Comparison of ENCODE assay signal across 8 mouse cellular contexts in the genomic region with DNA sequence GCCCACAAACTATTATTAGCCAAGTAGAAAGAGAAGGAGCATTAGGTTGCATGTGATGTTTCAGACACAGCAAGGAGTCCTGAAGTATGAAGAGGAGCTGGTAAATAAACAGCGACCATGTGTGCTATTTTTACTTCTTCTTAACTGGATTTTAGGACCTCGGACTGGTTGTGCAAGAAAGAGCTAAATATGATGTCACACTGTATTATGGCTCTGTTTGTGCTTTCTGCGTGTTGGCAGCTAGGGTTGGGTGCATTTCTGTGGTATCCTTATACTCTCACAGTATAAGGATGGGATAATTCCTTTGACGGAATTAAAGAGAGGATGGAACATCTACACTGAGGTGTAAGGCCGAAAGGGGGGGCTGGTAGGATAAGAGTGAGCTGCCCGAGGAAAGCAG. TPM values are rescaled to one million over a fixed set of nuclear protein-coding genes. Genes with fewer than 3 reads are reported as not detected.
DNase-seq lines count a peak whose midpoint lies in the region; ATAC-seq and TF ChIP-seq lines count a peak whose summit lies in the region.
"Had no signal": no experiment of that assay in that cellular context is flagged by ENCODE, and none has a peak within 500 bp of the region (broad histone marks: within the 10 kb centered on the region; RNA-seq: fewer than 3 reads in every experiment).

No protein-coding gene starts in this region.

- no peak for DNase-seq in kidney, postnatal 0 days (ENCODE audit: low spot score)
- DNase-seq in kidney, adult 8-10 months: no peak
- no peak for DNase-seq in frontal cortex, postnatal 10 days (ENCODE audit: low spot score in 2 of 2)
- no peak for DNase-seq in frontal cortex, postnatal 14 days (ENCODE audit: low spot score in 2 of 2)

- peaks cover 52% of the 10 kb centered on the region for H3K36me3 ChIP-seq in kidney, postnatal 0 days (ENCODE audit: insufficient read depth, low read length)
- peaks cover 63% of the 10 kb centered on the region for H3K36me3 ChIP-seq in forebrain, embryonic 13.5 days (ENCODE audit: poor library complexity, severe bottlenecking)
- H3K36me3 ChIP-seq in limb, embryonic 13.5 days: peaks cover 68% of the 10 kb centered on the region
- H3K36me3 ChIP-seq in neural tube, embryonic 15.5 days: peaks cover 55% of the 10 kb centered on the region

- H3K9ac ChIP-seq in kidney, postnatal 0 days (ENCODE audit: low read depth, low read length): peak overlapping the region; percentile 40; the same call in 1 of the 2 replicates
- H3K9ac ChIP-seq in forebrain, embryonic 13.5 days: peak overlapping the region; percentile 27; the same call in 1 of the 2 replicates
- peak overlapping the region; percentile 61 for H3K9ac ChIP-seq in limb, embryonic 13.5 days
- 0 out of 2 replicates have a peak overlapping the region, but pooled peaks have one; percentile 5 for H3K9ac ChIP-seq in neural tube, embryonic 15.5 days (replicated peaks)

- H3K27me3 ChIP-seq in kidney, postnatal 0 days (ENCODE audit: insufficient read depth, low read length): no peaks in the 10 kb centered on the region
- no peaks in the 10 kb centered on the region for H3K27me3 ChIP-seq in forebrain, embryonic 13.5 days
- no peaks in the 10 kb centered on the region for H3K27me3 ChIP-seq in limb, embryonic 13.5 days
- H3K27me3 ChIP-seq in neural tube, embryonic 15.5 days (replicated peaks): no peaks in the 10 kb centered on the region
- H3K27me3 ChIP-seq: Patski had no signal

- WGBS in kidney, postnatal 0 days: 74% methylated on average over 6 of the region's 6 CpGs
- 82% methylated on average over 6 of the region's 6 CpGs for WGBS in forebrain, embryonic 13.5 days
- 83% methylated on average over 6 of the region's 6 CpGs for WGBS in limb, embryonic 13.5 days
- WGBS in neural tube, embryonic 15.5 days: 86% methylated on average over 6 of the region's 6 CpGs

- no peaks in the 10 kb centered on the region for H3K9me3 ChIP-seq in kidney, postnatal 0 days (replicated peaks; ENCODE audit: low read length)
- H3K9me3 ChIP-seq in forebrain, embryonic 13.5 days (replicated peaks): no peaks in the 10 kb centered on the region
- no peaks in the 10 kb centered on the region for H3K9me3 ChIP-seq in limb, embryonic 13.5 days
- no peaks in the 10 kb centered on the region for H3K9me3 ChIP-seq in neural tube, embryonic 15.5 days (replicated peaks)

- peak overlapping the region; percentile 18; the same call in 1 of the 2 replicates for H3K4me3 ChIP-seq in kidney, postnatal 0 days (replicated peaks; ENCODE audit: low read depth, low read length)
- peak overlapping the region; percentile 21 for H3K4me3 ChIP-seq in forebrain, embryonic 13.5 days
- peak overlapping the region; percentile 97 for H3K4me3 ChIP-seq in limb, embryonic 13.5 days
- peak overlapping the region; percentile 3; the same call in 1 of the 2 replicates for H3K4me3 ChIP-seq in neural tube, embryonic 15.5 days (replicated peaks)

- ATAC-seq in kidney, postnatal 0 days (replicated peaks; ENCODE audit: low FRiP score, low read depth): no peak
- ATAC-seq in forebrain, embryonic 13.5 days: no peak
- ATAC-seq in limb, embryonic 13.5 days (ENCODE audit: low FRiP score, low read depth): no peak
- ATAC-seq in neural tube, embryonic 15.5 days (ENCODE audit: low FRiP score): no peak
- ATAC-seq: Patski had no signal

- peak overlapping the region; percentile 80 for H3K4me2 ChIP-seq in kidney, postnatal 0 days (ENCODE audit: low read length)
- H3K4me2 ChIP-seq in forebrain, embryonic 13.5 days: peak overlapping the region; percentile 44
- H3K4me2 ChIP-seq in limb, embryonic 13.5 days (replicated peaks): peak overlapping the region; percentile 73
- peak overlapping the region; percentile 39 for H3K4me2 ChIP-seq in neural tube, embryonic 15.5 days

- 0 out of 2 replicates have a peak overlapping the region, but pooled peaks have one; percentile 44 for H3K27ac ChIP-seq in kidney, postnatal 0 days
- peak overlapping the region; percentile 11; the same call in 1 of the 2 replicates for H3K27ac ChIP-seq in forebrain, embryonic 13.5 days
- H3K27ac ChIP-seq in limb, embryonic 13.5 days: no peak overlapping the region; the same call in 1 of the 2 replicates
- peak overlapping the region; percentile 25; the same call in 1 of the 2 replicates for H3K27ac ChIP-seq in neural tube, embryonic 15.5 days (replicated peaks)

- H3K4me1 ChIP-seq in kidney, postnatal 0 days (replicated peaks; ENCODE audit: insufficient read depth, low read length): peaks cover 9% of the 10 kb centered on the region; the same call in 1 of the 2 replicates
- peaks cover 35% of the 10 kb centered on the region for H3K4me1 ChIP-seq in forebrain, embryonic 13.5 days
- H3K4me1 ChIP-seq in limb, embryonic 13.5 days: peaks cover 38% of the 10 kb centered on the region
- H3K4me1 ChIP-seq in neural tube, embryonic 15.5 days: peaks cover 43% of the 10 kb centered on the region

- no peak for TF ChIP-seq CTCF in kidney, postnatal 0 days (IDR thresholded peaks at IDR 0.05; ENCODE audit: low read depth)

RNA-seq across cellular contexts. Expression of gene Mta2, which starts 3.6 kb away (rescaled TPM):
- 103 and 116 TPM in 2 replicates for polyA plus RNA-seq in kidney, postnatal 0 days (2015; fragmentation: Nextera tagmentation; extraction: Ambion mirVana)
- 178 and 180 TPM in 2 replicates for polyA plus RNA-seq in forebrain, embryonic 13.5 days (2015; fragmentation: Nextera tagmentation; extraction: Ambion mirVana)
- 192 and 193 TPM in 2 replicates for polyA plus RNA-seq in limb, embryonic 13.5 days (2015; fragmentation: Nextera tagmentation; extraction: Ambion mirVana)
- 94.8 and 117 TPM in 2 replicates for polyA plus RNA-seq in neural tube, embryonic 15.5 days (2015; fragmentation: Nextera tagmentation; extraction: Ambion mirVana)

RNA-seq across cellular contexts. Expression of gene Tut1, which starts 8.4 kb away (rescaled TPM):
- 19.9 and 22.3 TPM in 2 replicates for polyA plus RNA-seq in kidney, postnatal 0 days (2015; fragmentation: Nextera tagmentation; extraction: Ambion mirVana)
- polyA plus RNA-seq in forebrain, embryonic 13.5 days (2015; fragmentation: Nextera tagmentation; extraction: Ambion mirVana): 35.3 and 36.7 TPM in 2 replicates
- polyA plus RNA-seq in limb, embryonic 13.5 days (2015; fragmentation: Nextera tagmentation; extraction: Ambion mirVana): 35.6 and 36.5 TPM in 2 replicates
- polyA plus RNA-seq in neural tube, embryonic 15.5 days (2015; fragmentation: Nextera tagmentation; extraction: Ambion mirVana): 25.4 and 26.0 TPM in 2 replicates

RNA-seq across cellular contexts. Expression of gene Eml3, which starts 15.9 kb away (rescaled TPM):
- polyA plus RNA-seq in kidney, postnatal 0 days (2015; fragmentation: Nextera tagmentation; extraction: Ambion mirVana): 25.5 and 26.2 TPM in 2 replicates
- polyA plus RNA-seq in forebrain, embryonic 13.5 days (2015; fragmentation: Nextera tagmentation; extraction: Ambion mirVana): 8.9 and 9.6 TPM in 2 replicates
- polyA plus RNA-seq in limb, embryonic 13.5 days (2015; fragmentation: Nextera tagmentation; extraction: Ambion mirVana): 36.9 and 37.2 TPM in 2 replicates
- 13.9 and 17.1 TPM in 2 replicates for polyA plus RNA-seq in neural tube, embryonic 15.5 days (2015; fragmentation: Nextera tagmentation; extraction: Ambion mirVana)

RNA-seq across cellular contexts. Expression of gene Rom1, which starts 16.1 kb away (rescaled TPM):
- polyA plus RNA-seq in kidney, postnatal 0 days (2015; fragmentation: Nextera tagmentation; extraction: Ambion mirVana): 5.7 and 6.0 TPM in 2 replicates
- polyA plus RNA-seq in forebrain, embryonic 13.5 days (2015; fragmentation: Nextera tagmentation; extraction: Ambion mirVana): 1.2 and 1.3 TPM in 2 replicates
- 3.2 and 3.7 TPM in 2 replicates for polyA plus RNA-seq in limb, embryonic 13.5 days (2015; fragmentation: Nextera tagmentation; extraction: Ambion mirVana)
- 3.0 and 3.2 TPM in 2 replicates for polyA plus RNA-seq in neural tube, embryonic 15.5 days (2015; fragmentation: Nextera tagmentation; extraction: Ambion mirVana)

RNA-seq across cellular contexts. Expression of gene Eef1g, which starts 21.6 kb away (rescaled TPM):
- 328 and 354 TPM in 2 replicates for polyA plus RNA-seq in kidney, postnatal 0 days (2015; fragmentation: Nextera tagmentation; extraction: Ambion mirVana)
- 369 and 373 TPM in 2 replicates for polyA plus RNA-seq in forebrain, embryonic 13.5 days (2015; fragmentation: Nextera tagmentation; extraction: Ambion mirVana)
- 508 and 512 TPM in 2 replicates for polyA plus RNA-seq in limb, embryonic 13.5 days (2015; fragmentation: Nextera tagmentation; extraction: Ambion mirVana)
- 291 and 348 TPM in 2 replicates for polyA plus RNA-seq in neural tube, embryonic 15.5 days (2015; fragmentation: Nextera tagmentation; extraction: Ambion mirVana)

Comparison
In these comparisons a context has a peak if more than half of its experiments do, and no peak if none do; other contexts are left out.
1. H3K4me3 ChIP-seq: peak in every context shown above with its lines; median percentile 97 in limb, embryonic 13.5 days; 21 in forebrain, embryonic 13.5 days; 18 in kidney, postnatal 0 days; 3 in neural tube, embryonic 15.5 days.
2. H3K9ac ChIP-seq: peak in every context shown above with its lines; median percentile 61 in limb, embryonic 13.5 days; 40 in kidney, postnatal 0 days; 27 in forebrain, embryonic 13.5 days; 5 in neural tube, embryonic 15.5 days.